Mouse (Mus musculus) c-Kit-positive CD71-positive TER-119-positive erythroid progenitor cells, embryonic 14.5 days (primary cell): ENCODE results near the gene Zfp385b.

Experiments used
- DNase-seq: peaks from one replicate; pipeline ENCODE4 v3.0.0-alpha.2; 2013; ENCODE audit warnings: low spot score

The Zfp385b gene

GRCm38 (mm10) chr2:77790295-77790694 is 29.1 kb downstream of the Zfp385b start:
- DNase-seq = no peak

DNA sequence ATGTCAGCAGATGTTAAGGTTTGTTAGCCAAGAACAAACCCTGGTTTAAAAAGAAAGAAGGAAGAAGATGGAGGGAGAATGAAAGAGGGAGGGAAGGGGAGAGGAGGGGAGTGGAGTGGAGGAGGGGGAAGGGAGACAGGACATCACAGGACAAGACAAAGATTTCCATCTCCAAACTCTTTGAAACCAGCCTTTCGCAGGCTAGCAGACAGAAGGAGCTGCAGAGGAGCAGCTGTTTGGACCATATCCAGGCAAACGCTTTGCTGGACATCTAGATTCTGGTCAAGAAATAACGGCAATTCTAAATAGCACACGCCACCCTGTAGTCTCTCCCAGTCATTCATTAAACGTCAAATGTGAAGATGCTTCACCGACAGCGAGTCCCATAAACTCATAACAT is 38.0 kb downstream of the Zfp385b start:
- no peak for DNase-seq

DNA sequence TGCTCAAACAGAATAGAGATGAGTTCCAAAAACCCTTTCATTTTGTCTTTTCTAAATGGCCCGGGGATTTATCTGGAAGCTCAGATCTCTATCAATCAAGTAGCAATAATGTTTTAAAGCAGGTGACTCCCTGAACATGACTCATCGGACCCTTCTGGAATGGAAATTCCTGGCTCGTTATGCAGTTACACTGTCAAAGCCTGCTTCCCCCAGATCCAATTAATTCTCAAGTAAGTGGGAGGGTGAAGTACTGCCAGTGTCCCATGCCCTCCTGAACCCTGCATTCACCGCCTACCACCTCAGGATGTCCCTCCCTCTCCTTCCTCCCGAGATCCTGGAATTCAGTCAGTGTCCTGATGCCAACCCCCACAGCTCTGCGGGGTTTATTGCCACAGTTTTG is 41.7 kb downstream of the Zfp385b start:
- DNase-seq = no peak

- no peak for DNase-seq
These were observed 42.3 kb downstream of the Zfp385b start for GRCm38 (mm10) chr2:77777047-77777686.

DNA sequence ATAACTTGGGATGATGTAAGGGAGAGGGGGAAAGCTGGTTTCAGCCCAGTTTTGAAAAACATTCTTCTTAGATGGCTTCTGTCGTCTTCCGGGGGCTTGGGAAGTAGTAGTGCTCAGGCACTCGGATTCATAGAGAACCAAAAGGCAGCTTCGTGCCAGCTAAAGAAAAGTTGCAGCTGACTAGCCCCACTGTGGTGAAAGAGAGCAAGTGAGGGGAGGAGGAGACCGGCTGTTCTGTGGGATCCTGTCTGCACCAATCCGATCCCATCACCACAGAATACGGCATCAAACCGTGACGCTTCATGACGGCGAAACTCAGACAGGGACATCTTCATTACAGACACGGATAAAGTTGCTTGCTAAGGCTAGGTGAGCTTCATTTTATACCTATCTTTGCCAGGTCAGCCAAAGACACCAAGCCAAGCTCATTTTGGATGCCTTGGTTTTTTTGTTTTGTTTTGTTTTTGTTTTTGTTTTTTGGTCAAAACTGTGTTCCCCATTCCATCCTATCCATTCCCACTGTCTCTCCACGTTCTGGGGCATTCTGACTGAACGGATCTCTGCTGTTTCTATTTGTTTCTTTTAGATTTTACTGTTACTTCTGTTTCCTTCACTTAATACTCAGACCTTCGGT is 44.1 kb downstream of the Zfp385b start:
- no peak for DNase-seq

GRCm38 (mm10) chr2:77770056-77770697 is 49.3 kb downstream of the Zfp385b start:
- no peak for DNase-seq

DNA sequence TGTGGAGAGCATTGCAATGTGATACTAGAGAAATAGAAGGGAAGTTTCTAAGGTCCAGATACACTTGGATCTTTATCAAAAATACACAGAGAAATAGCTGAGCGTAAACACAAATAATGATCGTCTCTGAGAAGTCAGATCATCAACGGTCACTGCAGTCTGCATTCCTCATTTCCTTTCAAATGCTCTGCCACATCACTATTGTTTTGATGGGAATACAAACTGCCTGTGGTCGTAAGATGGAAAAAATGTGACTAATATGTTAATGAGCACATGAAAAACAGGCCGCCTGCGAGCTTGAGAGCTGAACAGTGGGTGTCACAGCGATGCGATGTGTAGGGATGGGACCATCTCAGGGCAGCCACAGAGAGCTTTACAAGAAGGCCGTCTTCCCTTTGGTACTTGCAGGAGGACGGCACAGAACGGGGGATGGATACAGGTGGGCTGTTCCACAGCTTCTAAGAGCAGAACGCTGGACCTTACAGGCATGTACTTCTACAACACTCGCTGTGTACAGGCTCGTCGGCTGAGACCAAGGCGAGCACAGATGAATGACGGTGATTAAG is 51.0 kb downstream of the Zfp385b start:
- DNase-seq = no peak

DNA sequence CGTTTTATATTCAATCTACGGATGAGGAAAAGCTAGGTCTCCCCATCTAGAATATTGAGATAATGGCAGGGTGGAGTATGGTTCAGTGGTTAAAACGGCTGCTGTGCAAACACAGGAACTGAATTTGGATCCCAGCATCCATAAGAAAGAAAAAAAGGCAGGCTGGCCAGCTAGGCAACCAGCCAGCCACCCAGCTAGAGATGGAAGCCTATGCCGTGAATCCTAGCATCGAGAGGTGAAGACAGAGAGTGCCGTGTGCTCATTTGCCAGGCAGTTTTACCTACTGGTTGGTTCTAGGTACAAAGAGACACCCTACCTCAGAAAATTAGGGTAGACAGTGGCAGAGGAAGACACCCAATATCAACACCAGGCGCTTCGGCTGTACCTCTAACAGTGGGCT is 57.5 kb downstream of the Zfp385b start:
- no peak for DNase-seq

DNA sequence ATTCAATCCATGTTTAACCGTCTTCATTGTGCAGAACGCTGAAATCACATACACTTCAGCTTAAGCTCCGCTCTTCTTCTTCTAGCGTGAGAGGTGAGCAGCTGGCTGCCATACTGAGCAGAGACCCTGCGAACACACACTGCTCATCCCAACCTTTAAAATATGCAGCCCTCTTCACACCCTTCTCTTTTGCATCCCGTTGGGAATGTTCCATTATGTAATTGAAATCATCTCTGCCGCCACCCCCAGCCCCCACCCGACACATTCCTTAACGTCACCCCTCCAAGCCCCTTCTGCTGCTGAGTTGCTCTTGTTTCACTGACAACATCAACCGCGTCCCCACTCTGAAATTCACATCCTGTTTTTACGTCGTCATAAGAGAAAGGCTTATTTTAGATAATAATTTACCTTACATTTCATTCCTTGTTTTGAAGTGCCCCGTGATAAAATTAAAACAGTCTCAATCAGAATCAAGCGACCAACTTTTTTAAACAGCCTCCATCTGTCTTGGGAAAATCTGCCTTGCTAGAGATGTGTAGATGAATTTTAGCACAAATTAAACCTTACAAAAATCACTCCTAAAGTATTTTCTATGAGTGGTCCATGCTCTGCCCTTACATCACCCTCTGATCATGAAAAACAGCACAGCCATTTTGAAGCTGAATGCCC is 60.9 kb downstream of the Zfp385b start:
- DNase-seq = no peak

DNA sequence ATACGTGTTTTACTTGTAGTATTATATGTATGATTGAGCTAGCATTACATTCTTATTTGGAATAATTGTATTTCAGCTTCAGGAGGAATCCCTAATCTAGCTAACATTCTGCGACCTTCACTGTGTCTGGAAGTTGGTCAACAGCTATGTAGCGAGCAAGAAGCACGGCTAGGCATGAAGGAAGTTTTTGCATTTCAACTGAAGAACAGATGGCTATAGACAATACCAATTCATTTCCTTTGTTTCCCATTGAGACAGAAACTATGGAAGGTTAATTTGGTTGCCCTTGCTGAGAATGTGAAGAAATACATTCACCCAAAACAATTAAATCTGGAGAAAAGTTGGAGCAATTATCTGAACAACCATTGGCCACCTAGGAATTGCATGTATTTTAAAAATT is 66.9 kb downstream of the Zfp385b start:
- DNase-seq = no peak

GRCm38 (mm10) chr2:77749631-77750030 is 69.8 kb downstream of the Zfp385b start:
- no peak for DNase-seq

DNA sequence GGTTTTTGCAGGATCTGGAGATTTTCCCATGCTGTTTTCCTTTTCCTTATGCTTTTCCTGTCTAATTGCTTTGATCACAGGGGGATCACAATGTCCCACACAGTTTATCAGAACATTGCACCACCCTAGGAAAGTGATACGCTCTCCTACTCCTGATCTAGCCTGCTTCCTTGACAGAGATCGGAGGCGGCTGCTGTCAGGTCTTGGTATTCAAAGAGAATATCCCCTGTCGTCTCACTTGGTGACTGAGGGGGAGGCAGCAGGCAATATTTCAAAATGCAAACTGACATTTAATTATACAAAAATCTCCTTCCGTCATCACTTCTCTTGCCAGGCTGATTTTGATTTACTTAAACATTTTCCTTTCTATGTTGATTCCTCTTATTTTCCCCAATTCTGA is 73.0 kb downstream of the Zfp385b start:
- DNase-seq = no peak

DNA sequence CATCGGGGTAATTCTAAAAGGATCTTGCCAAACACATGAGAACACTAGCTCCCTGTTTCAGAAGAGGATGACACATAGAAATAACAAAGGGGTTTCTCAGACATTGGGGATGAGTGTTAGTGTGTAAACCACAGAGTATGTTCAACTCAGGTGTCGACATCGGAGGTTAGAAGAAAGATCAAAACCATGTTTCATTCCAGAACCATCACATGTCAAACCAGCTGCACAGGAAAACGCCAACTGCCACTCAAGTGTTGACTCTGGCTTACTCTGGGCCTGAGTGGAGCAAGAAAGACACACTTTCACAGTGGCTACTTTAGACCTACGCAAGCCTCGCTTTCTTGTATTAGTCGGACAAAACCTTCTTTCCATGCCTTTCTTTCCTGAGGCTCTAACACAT is 74.2 kb downstream of the Zfp385b start:
- no peak for DNase-seq

GRCm38 (mm10) chr2:77742359-77742758 is 77.1 kb downstream of the Zfp385b start:
- DNase-seq = no peak

DNA sequence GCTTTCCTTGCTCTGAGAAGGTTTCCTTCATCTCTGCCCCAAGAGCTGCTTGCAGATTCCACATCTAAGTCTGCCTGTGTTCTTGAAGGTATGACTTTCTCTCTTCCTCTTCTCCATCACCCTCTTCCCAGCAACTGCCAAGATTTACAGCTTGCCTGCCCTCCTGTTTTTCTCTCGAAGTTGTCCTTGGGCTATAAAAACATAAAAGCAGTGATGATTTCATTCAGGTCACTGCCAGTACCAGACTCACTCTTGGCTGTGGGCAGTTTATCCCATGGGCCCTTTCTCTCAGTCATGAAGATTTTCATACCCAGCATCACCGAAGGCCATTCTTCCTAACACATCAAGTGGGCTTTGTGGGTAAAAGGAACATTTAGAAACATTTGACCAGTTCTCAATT is 89.2 kb downstream of the Zfp385b start:
- no peak for DNase-seq

- DNase-seq = no peak
These were observed 92.6 kb downstream of the Zfp385b start for GRCm38 (mm10) chr2:77726798-77727197.

DNA sequence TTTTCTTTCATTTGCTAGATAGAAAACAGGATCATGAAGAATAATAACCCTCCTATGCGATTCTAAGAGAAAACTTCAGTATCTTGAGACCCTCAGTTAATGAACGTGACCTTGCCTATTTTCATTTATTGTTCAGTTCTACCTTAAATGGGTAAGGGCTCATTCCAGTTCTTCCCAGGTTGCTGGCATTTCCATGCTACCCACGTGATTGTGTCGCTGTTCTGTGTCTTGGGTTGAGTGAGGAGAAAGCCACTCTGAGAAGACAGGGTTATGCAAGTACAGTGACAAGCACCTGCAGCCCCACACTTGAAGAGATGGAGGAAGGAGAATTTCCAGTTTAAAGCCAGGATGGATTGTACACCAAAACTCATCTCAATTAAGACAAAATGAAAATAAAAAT is 98.6 kb downstream of the Zfp385b start:
- DNase-seq = no peak

- no peak for DNase-seq
These were observed 103.1 kb downstream of the Zfp385b start for GRCm38 (mm10) chr2:77716367-77716766.

DNA sequence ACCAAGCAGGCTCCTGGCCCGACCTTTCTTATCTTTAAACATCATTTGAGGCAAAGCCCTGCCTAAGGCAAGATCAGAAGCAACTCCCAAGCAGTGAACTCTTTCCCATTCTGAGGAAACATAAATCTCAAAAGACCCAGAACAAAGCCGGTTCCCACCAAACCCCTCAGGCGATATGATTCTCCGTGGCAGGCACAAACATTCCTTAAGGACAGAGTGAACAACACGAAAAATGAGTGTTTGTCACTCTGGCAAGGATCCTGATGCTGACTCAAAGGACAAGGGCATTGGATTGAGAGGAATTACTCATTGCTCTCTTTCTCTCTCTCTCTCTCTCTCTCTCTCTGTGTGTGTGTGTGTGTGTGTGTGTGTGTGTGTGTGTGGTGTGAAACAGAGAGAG is 105.6 kb downstream of the Zfp385b start:
- no peak for DNase-seq

- DNase-seq = no peak
These were observed 107.7 kb downstream of the Zfp385b start for GRCm38 (mm10) chr2:77711751-77712150.

GRCm38 (mm10) chr2:77709206-77709794 is 110.1 kb downstream of the Zfp385b start:
- peak; percentile 31 for DNase-seq

DNA sequence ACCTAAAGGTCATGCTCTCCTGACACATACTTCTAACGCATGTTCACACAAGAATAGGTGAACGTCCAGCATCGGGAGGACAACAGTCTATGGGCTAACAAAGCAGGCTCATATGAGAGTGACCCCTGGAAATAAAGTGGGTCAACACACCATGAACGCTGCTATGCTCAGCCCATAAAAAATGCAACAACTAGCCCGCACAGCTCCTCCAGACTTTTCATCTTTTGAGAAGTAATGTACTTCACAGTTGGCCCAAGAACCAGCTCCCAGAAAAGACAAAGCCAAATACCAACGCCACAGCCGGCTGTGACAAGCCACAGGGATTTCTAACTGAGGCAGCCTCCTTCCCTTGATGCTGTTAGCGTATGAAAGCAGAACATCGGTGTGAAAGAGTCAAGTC is 112.3 kb downstream of the Zfp385b start:
- DNase-seq = no peak
